Mouse (Mus musculus): ENCODE results near the gene Smarcal1. TPM values are rescaled to one million over a fixed set of nuclear protein-coding genes. Genes with fewer than 3 reads are reported as not detected.

The Smarcal1 gene
- total and polyA plus RNA-seq, 2 experiments from 2014 or later: 9.8 to 31.9 TPM

GRCm38 (mm10) chr1:72583906-72584305 lies 855 bp downstream of the Smarcal1 start:
- no peak for DNase-seq (ENCODE audit: low spot score)
- H3K9me3 ChIP-seq (replicated peaks; ENCODE audit: control insufficient read depth, low read length): no peaks in the 10 kb centered on the region
- TF ChIP-seq EP300 (IDR thresholded peaks at IDR 0.05; ENCODE audit: low read depth) (no peak), CTCF (IDR thresholded peaks at IDR 0.05; ENCODE audit: low read depth) (no peak)
- peak overlapping the region; percentile 72 for H3K4me2 ChIP-seq (ENCODE audit: low read depth, low read length)
- ATAC-seq (ENCODE audit: insufficient read depth, low read depth): no peak
- H3K4me3 ChIP-seq (ENCODE audit: low read depth, low read length): peak overlapping the region; percentile 72
- WGBS: 67% methylated on average over 4 of the region's 4 CpGs
- 0 out of 2 replicates have a peak, but pooled peaks cover under 1% of the 10 kb centered on the region for H3K27me3 ChIP-seq (ENCODE audit: control insufficient read depth, insufficient read depth, low read length)
- H3K36me3 ChIP-seq (replicated peaks; ENCODE audit: control insufficient read depth, insufficient read depth, low read length): peaks cover 33% of the 10 kb centered on the region
- H3K9ac ChIP-seq (replicated peaks; ENCODE audit: low read depth, low read length): peak overlapping the region; percentile 47
- H3K4me1 ChIP-seq (ENCODE audit: control insufficient read depth, insufficient read depth): peaks cover 9% of the 10 kb centered on the region
- H3K27ac ChIP-seq (ENCODE audit: low read depth): peak overlapping the region; percentile 79

DNA sequence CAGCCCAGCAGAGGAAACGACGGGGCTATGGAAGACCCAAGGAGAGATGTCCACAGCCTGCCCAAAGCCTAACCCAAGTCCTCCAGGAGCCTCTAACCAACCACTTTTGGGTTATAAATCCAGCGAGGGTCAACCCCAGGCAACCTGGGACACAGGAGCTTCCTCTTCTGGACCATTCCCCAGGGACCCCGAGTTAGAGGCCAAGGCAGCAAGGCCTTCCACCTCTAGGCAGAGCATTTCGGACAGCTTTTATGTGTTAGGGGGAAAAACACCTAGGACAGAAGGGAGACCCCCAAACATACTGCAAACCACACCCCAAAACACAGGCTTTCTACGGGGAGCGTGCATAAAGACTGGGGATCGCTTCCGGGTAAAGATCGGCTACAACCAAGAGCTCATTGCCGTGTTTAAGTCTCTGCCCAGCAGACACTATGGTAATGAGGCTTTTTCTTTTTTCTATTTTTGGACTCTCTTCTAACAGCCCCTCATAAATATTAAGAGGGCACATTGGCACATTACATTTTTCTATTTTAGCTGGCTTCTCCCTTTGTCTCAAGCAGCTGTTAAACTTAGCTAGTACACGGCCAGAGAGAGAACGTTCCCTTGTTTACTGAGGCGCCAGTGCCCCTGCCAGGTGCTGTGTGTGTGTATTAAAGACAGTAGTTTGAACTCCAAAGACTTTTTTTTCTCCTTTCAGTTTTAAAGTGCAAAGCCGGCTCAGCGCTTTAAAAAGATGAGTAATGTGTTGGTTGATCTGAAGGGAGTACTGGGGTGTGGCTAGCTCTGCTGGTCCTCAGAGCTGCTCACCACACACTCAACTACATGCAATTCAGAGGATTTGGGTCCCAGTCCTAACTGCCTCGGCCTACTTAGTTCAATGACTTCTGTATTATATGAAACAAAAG lies 3.2 kb downstream of the Smarcal1 start:
- no peak overlapping the region for H3K4me3 ChIP-seq (ENCODE audit: low read depth, low read length)
- H3K4me2 ChIP-seq (ENCODE audit: low read depth, low read length): no peak overlapping the region
- no peak overlapping the region for H3K9ac ChIP-seq (replicated peaks; ENCODE audit: low read depth, low read length)
- peaks cover 9% of the 10 kb centered on the region for H3K4me1 ChIP-seq (ENCODE audit: control insufficient read depth, insufficient read depth)
- DNase-seq (ENCODE audit: low spot score) (no peak), ATAC-seq (ENCODE audit: insufficient read depth, low read depth) (no peak)
- WGBS: 81% methylated on average over 17 of the region's 17 CpGs
- H3K27ac ChIP-seq (ENCODE audit: low read depth): no peak overlapping the region
- H3K36me3 ChIP-seq (replicated peaks; ENCODE audit: control insufficient read depth, insufficient read depth, low read length): peaks cover 39% of the 10 kb centered on the region
- H3K27me3 ChIP-seq (ENCODE audit: control insufficient read depth, insufficient read depth, low read length): no peaks in the 10 kb centered on the region
- no peaks in the 10 kb centered on the region for H3K9me3 ChIP-seq (replicated peaks; ENCODE audit: control insufficient read depth, low read length)
- no peak for TF ChIP-seq EP300 (IDR thresholded peaks at IDR 0.05; ENCODE audit: low read depth)
- TF ChIP-seq CTCF (IDR thresholded peaks at IDR 0.05; ENCODE audit: low read depth): no peak

GRCm38 (mm10) chr1:72587532-72587931 lies 4.5 kb downstream of the Smarcal1 start:
- no peak overlapping the region for H3K27ac ChIP-seq (ENCODE audit: low read depth)
- ATAC-seq (ENCODE audit: insufficient read depth, low read depth) (no peak), DNase-seq (ENCODE audit: low spot score) (no peak)
- no peak overlapping the region for H3K4me3 ChIP-seq (ENCODE audit: low read depth, low read length)
- no peaks in the 10 kb centered on the region for H3K27me3 ChIP-seq (ENCODE audit: control insufficient read depth, insufficient read depth, low read length)
- 92% methylated on average over 15 of the region's 15 CpGs for WGBS
- peaks cover 52% of the 10 kb centered on the region for H3K36me3 ChIP-seq (replicated peaks; ENCODE audit: control insufficient read depth, insufficient read depth, low read length)
- no peak overlapping the region for H3K4me2 ChIP-seq (ENCODE audit: low read depth, low read length)
- no peak overlapping the region for H3K9ac ChIP-seq (replicated peaks; ENCODE audit: low read depth, low read length)
- no peak for TF ChIP-seq EP300 (IDR thresholded peaks at IDR 0.05; ENCODE audit: low read depth)
- TF ChIP-seq CTCF (IDR thresholded peaks at IDR 0.05; ENCODE audit: low read depth): no peak
- H3K9me3 ChIP-seq (replicated peaks; ENCODE audit: control insufficient read depth, low read length): no peaks in the 10 kb centered on the region
- peaks cover 12% of the 10 kb centered on the region for H3K4me1 ChIP-seq (ENCODE audit: control insufficient read depth, insufficient read depth)

DNA sequence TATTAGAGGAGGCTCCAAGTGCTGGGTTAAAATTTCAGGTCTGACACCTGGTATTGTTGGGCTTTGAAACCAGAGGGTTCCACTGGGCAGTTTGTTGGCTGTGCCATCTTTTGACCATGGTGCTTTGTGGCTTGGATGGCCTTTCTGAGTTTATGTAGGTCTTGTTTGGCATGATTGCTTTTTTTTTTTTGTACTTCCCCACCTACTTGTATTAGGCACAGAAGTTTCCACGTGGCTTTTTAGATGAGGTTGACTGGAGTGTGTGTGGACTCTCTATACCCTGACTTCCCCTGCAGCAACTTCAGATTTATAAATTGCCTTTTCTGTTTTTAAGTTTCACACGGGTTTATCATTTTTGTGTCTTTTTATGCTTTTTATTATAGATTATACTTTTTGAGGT lies 5.7 kb downstream of the Smarcal1 start:
- Histone ChIP-seq H3K27me3 (ENCODE audit: control insufficient read depth, insufficient read depth, low read length) (no peaks in the 10 kb centered on the region), H3K36me3 (replicated peaks; ENCODE audit: control insufficient read depth, insufficient read depth, low read length) (peaks cover 58% of the 10 kb centered on the region), H3K4me2 (ENCODE audit: low read depth, low read length) (no peak overlapping the region), H3K9me3 (replicated peaks; ENCODE audit: control insufficient read depth, low read length) (no peaks in the 10 kb centered on the region), H3K4me1 (ENCODE audit: control insufficient read depth, insufficient read depth) (peaks cover 20% of the 10 kb centered on the region), H3K9ac (replicated peaks; ENCODE audit: low read depth, low read length) (no peak overlapping the region), H3K4me3 (ENCODE audit: low read depth, low read length) (no peak overlapping the region), H3K27ac (ENCODE audit: low read depth) (no peak overlapping the region)
- ATAC-seq (ENCODE audit: insufficient read depth, low read depth) (no peak), DNase-seq (ENCODE audit: low spot score) (no peak)
- no peak for TF ChIP-seq CTCF (IDR thresholded peaks at IDR 0.05; ENCODE audit: low read depth)
- no peak for TF ChIP-seq EP300 (IDR thresholded peaks at IDR 0.05; ENCODE audit: low read depth)
- WGBS: 78% methylated on average over 2 of the region's 2 CpGs

DNA sequence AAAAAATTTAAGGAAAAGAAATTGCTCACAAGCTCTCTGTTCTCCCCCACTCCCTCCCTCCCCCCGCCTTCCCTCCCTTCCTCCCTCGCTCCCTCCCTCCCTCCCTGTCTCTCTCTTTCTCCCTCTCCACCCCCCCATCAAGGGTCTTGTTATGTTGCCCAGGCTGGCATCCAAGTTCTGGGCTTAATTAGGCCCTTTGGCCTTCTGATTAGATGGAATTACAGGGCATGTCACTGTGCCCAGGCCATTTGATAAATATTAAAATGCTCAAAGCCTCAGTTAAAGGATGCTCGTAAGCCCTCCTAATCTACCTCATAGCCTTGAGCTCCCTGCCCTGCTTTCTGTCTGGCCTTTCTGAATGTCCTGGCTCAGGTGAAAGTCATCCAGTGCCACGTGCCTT lies 7.6 kb downstream of the Smarcal1 start:
- no peak overlapping the region for H3K9ac ChIP-seq (replicated peaks; ENCODE audit: low read depth, low read length)
- no peak overlapping the region for H3K4me3 ChIP-seq (ENCODE audit: low read depth, low read length)
- H3K27me3 ChIP-seq (ENCODE audit: control insufficient read depth, insufficient read depth, low read length): no peaks in the 10 kb centered on the region
- DNase-seq (ENCODE audit: low spot score): no peak
- peaks cover 58% of the 10 kb centered on the region for H3K36me3 ChIP-seq (replicated peaks; ENCODE audit: control insufficient read depth, insufficient read depth, low read length)
- ATAC-seq (ENCODE audit: insufficient read depth, low read depth): no peak
- H3K4me1 ChIP-seq (ENCODE audit: control insufficient read depth, insufficient read depth): peaks cover 17% of the 10 kb centered on the region; the same call in 1 of the 2 replicates
- H3K4me2 ChIP-seq (ENCODE audit: low read depth, low read length): no peak overlapping the region
- H3K9me3 ChIP-seq (replicated peaks; ENCODE audit: control insufficient read depth, low read length): no peaks in the 10 kb centered on the region
- H3K27ac ChIP-seq (ENCODE audit: low read depth): no peak overlapping the region
- TF ChIP-seq CTCF (IDR thresholded peaks at IDR 0.05; ENCODE audit: low read depth) (no peak), EP300 (IDR thresholded peaks at IDR 0.05; ENCODE audit: low read depth) (no peak)
- WGBS: 57% methylated on average over 4 of the region's 4 CpGs
